Mouse (Mus musculus) frontal cortex, postnatal 36 days (tissue): ENCODE measurements around the gene Efnb2.

Source experiments
- DNase-seq, 2 experiments: peaks; one replicate each; pipeline ENCODE4 v3.0.0; 2022; ENCODE audit warnings: low spot score in 2 of 2

The Efnb2 gene

DNA sequence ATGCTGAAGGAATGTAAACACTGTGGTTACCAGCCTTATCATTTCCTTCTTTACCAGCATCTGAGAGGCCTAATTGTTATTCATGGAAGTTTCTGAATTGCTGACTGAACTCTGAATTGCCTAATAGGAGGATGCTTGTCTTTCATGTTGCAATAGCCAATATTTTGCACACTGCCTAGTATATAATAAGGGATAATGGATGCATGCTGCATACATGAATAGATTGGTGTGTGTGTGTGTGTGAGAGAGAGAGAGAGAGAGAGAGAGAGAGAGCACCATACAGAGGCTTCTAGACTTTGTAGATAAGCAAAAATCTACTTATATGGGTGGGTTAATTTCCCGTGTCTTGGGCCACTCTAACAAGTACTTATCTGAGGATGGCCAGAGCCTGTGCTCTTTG lies 47.2 kb downstream of the Efnb2 start:
- DNase-seq, result no peak

DNA sequence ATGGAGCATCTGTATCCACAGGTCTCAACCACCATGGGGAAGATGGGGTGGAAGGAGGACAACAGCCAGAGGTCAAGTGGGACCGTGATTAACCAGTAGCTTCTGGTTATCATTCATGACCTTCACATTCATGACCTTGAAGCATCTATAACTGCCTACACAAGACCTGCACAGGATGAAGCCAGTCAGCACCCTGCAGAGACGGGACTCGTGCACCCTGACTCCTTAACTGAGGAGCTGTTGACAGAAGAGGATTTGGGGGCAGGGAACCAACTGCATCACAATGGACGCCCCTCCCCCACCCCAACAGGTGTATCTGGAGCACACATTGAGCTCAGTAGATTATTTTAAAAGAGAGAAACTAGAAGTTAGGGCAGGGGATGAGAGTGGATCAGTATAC lies 49.1 kb downstream of the Efnb2 start:
- no peak for DNase-seq

GRCm38 (mm10) chr8:8609791-8610190 lies 51.3 kb downstream of the Efnb2 start:
- DNase-seq, result no peak

- no peak for DNase-seq
Measured at GRCm38 (mm10) chr8:8609141-8609540, 51.9 kb downstream of the Efnb2 start.

GRCm38 (mm10) chr8:8605621-8606020 lies 55.4 kb downstream of the Efnb2 start:
- DNase-seq, result no peak

DNA sequence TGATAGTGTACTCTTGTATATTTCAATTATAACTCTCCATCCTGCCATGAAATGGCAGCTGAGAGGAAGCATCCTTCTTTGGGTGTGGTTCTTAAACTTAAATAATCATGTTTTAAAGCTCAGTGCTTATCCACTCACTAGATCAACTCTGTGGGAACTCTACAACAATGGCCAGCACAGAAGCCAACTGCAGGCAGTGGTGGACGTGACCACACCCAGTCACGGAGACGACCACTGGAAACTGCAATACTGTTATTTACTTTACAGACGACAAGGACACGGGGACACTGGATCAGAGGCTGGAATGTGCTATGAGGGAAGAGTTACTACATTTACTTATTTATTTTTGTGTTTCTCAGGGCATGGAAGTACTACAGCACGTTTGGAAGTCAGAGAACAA lies 57.2 kb downstream of the Efnb2 start:
- no peak for DNase-seq

- no peak for DNase-seq
Measured at GRCm38 (mm10) chr8:8602616-8603461, 58.2 kb downstream of the Efnb2 start.

- DNase-seq, result no peak
Measured at GRCm38 (mm10) chr8:8599931-8600330, 61.1 kb downstream of the Efnb2 start.

- no peak for DNase-seq
Measured at GRCm38 (mm10) chr8:8597434-8597833, 63.6 kb downstream of the Efnb2 start.

- DNase-seq, result no peak
Measured at GRCm38 (mm10) chr8:8595831-8596611, 65.0 kb downstream of the Efnb2 start.

- no peak for DNase-seq
Measured at GRCm38 (mm10) chr8:8593812-8594211, 67.2 kb downstream of the Efnb2 start.

- no peak for DNase-seq
Measured at GRCm38 (mm10) chr8:8593371-8593770, 67.7 kb downstream of the Efnb2 start.

DNA sequence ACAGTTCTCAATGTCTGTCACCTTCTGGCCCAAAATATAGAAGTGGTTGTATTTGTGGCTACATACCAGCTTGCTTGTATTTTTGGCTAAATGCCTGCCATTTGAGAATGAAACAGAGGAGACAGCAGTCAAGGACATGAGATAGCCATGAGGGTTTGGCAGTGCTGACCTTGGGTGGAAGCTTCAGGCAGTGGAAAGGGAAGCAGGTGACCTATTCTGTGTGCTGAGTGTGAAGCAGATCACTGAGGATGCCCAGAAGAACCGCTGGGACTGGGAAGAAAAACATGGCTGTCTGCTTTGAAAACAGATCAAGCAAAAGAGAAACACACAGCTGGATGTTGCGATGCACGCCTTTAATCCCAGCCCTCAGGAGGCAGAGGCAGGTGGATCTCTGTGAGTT lies 68.7 kb downstream of the Efnb2 start:
- no peak for DNase-seq

DNA sequence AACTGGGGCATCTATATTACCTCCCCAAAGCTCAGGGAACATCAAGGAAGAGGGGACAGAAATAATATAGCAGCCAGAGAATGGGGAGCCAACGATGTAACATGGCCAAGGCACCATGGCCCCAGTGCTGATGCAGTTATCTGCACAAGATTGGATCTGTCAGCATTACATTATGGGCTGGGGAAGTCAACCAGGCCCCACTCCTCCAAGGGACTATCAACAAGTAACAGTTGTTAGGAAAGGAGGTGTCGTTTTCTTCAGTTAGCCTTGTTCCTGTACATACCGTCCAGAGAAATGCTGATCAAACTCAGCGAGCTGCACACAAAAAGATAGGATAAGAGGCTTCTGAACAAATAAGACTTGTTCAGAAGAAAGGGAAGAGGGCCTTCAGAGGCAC lies 77.1 kb downstream of the Efnb2 start:
- DNase-seq, result no peak

DNA sequence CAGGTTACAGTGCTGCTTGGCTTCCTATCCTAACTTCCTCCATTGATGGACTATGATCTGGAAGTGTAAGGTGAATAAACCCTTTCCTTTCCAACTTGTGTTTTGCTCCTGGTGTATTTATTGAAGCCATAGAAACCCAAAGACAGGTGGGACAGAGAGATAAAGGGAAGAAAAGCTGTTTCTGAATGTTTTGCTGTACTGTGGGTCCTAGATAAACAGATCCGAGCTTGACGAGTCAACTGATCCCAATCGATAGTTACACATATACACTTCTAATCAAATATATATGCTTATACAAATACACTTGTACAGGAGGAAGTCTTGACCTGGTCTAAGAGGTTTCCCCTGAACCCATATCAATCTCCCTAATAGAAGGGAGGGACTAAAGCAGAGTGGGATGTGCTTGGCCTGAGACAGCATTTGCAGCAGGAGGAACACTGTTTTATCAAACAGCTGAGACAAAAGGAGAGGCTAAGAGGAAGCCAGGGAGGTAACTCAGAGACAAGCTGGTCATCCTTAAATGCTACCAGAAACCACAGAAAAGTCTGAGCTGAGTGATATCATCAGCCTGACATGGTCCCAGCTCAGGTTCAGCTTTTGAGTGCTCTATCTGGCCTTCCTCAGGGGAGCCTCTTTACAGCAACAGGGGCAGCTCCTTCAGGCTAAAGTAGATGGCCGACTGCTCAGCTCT lies 77.6 kb downstream of the Efnb2 start:
- DNase-seq, result no peak

DNA sequence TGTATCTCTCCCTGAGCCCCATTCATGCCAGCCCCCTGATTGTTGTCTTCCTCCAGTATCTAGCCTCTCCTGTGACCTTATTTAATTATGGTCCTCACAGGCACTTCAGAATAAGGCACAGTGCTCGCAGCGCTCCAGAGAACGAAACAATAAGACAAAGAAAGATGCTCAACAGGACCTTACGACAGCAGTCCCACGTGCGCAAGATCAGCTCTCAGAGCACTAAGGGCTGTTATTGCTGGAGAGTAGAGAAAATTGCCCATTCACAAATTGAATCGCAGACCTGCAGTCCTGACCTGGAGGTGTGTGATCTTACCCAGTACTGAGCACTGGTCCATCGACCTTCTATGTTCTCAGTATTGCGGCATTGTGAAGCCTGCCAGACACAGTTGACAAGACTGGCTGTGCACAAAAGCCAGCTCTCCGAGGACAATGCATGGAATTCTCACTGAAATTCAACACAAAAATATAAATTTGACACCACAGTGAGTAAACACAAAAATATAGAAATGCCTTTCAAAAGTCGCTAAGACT lies 83.2 kb downstream of the Efnb2 start:
- no peak for DNase-seq

GRCm38 (mm10) chr8:8576833-8577232 lies 84.2 kb downstream of the Efnb2 start:
- DNase-seq, result no peak

GRCm38 (mm10) chr8:8576286-8576685 lies 84.8 kb downstream of the Efnb2 start:
- no peak for DNase-seq

DNA sequence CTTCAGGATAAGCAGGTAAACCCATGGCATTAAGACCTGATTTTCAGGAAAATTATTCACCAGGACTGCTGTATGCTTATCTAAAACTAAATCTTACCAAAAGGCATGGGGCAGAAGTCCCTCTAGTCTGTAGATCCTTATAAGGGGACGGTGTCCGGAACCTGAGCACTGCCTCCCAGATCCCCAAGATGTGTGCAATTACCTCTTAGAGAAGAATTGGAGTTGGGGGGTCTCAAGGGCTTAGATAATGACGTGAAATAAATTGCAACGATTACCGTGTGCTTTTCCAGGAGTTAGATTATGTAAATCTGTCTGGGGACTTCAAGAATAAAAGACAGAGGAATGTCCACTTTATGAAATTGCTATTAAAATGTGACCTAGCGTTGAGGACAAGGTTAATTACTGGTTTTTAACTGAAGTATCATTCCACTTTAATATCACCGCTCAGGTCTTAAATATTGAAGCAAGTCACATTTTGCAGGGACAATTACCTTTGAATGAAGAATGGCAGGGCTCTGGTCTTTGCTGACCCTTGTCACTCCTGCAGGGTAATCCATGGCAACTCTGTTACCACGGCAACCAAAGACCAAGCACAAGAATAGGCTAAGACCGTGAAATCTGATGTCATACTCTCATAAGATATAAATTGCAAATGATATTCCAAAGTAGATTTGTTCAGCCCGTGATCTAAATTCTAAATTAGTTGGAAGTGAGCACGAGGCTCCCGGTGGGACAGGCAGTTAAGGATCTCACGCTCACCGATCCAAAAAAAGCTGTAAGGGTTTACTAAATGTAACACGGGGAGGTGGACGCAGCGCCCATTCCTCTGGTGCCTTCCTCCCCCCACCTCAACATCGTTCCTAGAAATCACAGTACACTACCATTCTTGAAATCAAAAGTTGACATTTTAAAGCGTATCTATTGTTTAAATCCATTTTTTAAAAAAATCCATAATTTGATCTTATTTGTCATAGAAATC lies 86.2 kb downstream of the Efnb2 start:
- DNase-seq, result peak in 1 of 2 experiments; percentile 10

DNA sequence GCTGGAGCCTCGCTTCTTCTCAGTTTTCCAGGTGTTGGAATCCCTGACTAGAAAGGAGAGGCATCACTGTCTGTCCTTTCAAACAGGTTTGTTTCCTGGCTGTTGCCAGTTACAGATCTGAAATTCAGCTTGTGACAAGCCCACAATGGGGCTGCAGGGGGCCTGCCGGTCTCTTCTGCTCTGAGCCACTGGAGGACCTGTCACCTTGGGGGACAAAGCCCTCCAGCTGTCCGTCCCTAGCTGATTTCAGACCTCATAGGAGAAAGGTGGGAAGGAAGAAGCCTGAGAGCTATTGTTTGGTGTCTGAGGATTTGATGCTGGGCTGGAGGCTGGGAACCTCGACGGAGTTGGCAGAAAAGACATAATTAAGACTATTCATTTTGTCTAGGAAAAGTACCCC lies 88.8 kb downstream of the Efnb2 start:
- no peak for DNase-seq

- no peak for DNase-seq
Measured at GRCm38 (mm10) chr8:8571625-8572215, 89.3 kb downstream of the Efnb2 start.
